Mouse (Mus musculus) liver, adult 2 months (tissue): ENCODE data around the gene Hlcs. TPM values are rescaled to one million over a fixed set of nuclear protein-coding genes. Genes with fewer than 3 reads are reported as not detected.
A peak's percentile ranks its signal among the peaks of the same experiment; 100 is the strongest.

ENCODE experiments used
- DNase-seq: peaks from one replicate; pipeline ENCODE4 v3.0.0-alpha.2; 2011; ENCODE audit warnings: low read depth, low spot score; ENCODE audit errors: extremely low read depth
- H3K27ac ChIP-seq: fragments of 200-500 bp; replicated peaks from 2 replicates; pipeline ENCODE4 v1.5.1; 2012; ENCODE audit warnings: low read depth, mild to moderate bottlenecking, control low read depth, inconsistent platforms, low read length; ENCODE audit not compliant: insufficient read depth
- H3K27me3 ChIP-seq: fragments of 200-500 bp; 2 replicates; pipeline ENCODE4 v1.6.1; 2012; ENCODE audit warnings: mild to moderate bottlenecking, moderate library complexity, low read length, inconsistent platforms; ENCODE audit not compliant: control insufficient read depth, insufficient read depth
- H3K36me3 ChIP-seq: fragments of 200-500 bp; 2 replicates; pipeline ENCODE4 v1.6.1; 2012; ENCODE audit warnings: low read length, inconsistent platforms; ENCODE audit not compliant: control insufficient read depth, insufficient read depth
- H3K4me1 ChIP-seq: fragments of 200-500 bp; 2 replicates; pipeline ENCODE4 v1.6.1; 2011; ENCODE audit warnings: low read length; ENCODE audit not compliant: control insufficient read depth, insufficient read depth
- H3K4me3 ChIP-seq: fragments of 200-500 bp; 2 replicates; pipeline ENCODE4 v1.5.1; 2011; ENCODE audit warnings: low read depth, mild to moderate bottlenecking, control low read depth, low read length, moderate library complexity; ENCODE audit not compliant: insufficient read depth
- H3K79me2 ChIP-seq: fragments of 200-500 bp; 2 replicates; pipeline ENCODE4 v1.6.1; 2012; ENCODE audit warnings: inconsistent platforms, mild to moderate bottlenecking, low read length, moderate library complexity; ENCODE audit not compliant: control insufficient read depth, insufficient read depth
- H3K9ac ChIP-seq: fragments of 200-500 bp; 2 replicates; pipeline ENCODE4 v1.6.1; 2012; ENCODE audit warnings: low read depth, mild to moderate bottlenecking, control low read depth, inconsistent platforms, low read length
- CTCF ChIP-seq: fragments of 200-500 bp; IDR thresholded peaks from 2 replicates; pipeline ENCODE4 v1.5.1; 2011; ENCODE audit warnings: low read depth, low read length, control low read depth
- POLR2A ChIP-seq: fragments of 200-500 bp; IDR thresholded peaks from 2 replicates; pipeline ENCODE4 v1.6.1; 2011; ENCODE audit warnings: low read length, control low read depth; ENCODE audit not compliant: insufficient read depth; ENCODE audit errors: extremely low read depth
- whole genome bisulfite sequencing: fragments of 180-500 bp; shearing (Covaris S2); methylation state at CpG from one replicate; pipeline ENCODE4 v1.1.7; 2018; 5-methylcytosine and 5-hydroxymethylcytosine counted together
- polyA plus RNA-seq: library from polyadenylated mRNA; depleted of rRNA; stranded (reverse); fragments of >200 nt; gene quantifications from 2 replicates; pipeline ENCODE4 v1.2.3, GENCODE M21; 2012
- total RNA-seq: library from RNA; depleted of rRNA; stranded (reverse); fragments of >200 nt; gene quantifications from 2 replicates; pipeline ENCODE4 v1.2.3, GENCODE M21; 2014

Gene Hlcs
- total and polyA plus RNA-seq, 2 experiments = 6.0 to 7.2 TPM

DNA sequence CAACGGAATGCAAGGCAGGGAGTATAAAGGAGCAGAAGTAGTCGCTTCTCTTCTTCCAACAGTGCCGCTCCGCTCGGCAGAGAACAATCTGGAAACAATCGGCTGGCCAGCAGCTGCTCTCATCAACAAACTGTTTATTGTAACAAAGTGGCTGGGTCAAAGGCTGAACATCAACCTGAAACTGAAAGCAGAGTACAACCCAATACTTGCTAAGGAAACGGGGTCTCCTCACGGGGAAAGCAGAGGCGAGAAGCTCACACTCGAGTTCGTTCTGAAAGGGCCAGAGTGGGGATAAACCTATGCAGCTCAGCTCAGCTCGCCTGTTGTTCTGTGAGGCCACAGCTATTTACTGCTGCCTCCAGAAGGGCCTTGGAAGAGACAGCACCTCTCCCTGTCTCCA is 63.2 kb downstream of the Hlcs start:
- Histone ChIP-seq H3K36me3 (no peaks in the 10 kb centered on the region), H3K27me3 (no peaks in the 10 kb centered on the region), H3K4me3 (no peak overlapping the region), H3K9ac (no peak overlapping the region; the same call in 1 of the 2 replicates), H3K4me1 (no peaks in the 10 kb centered on the region), H3K27ac (no peak overlapping the region), H3K79me2 (no peaks in the 10 kb centered on the region)
- no peak for DNase-seq
- 69% methylated on average over 12 of the region's 12 CpGs for WGBS
- no peak for TF ChIP-seq POLR2A
- no peak for TF ChIP-seq CTCF

GRCm38 (mm10) chr16:94249666-94250065 is 63.7 kb downstream of the Hlcs start:
- 90% methylated on average over 10 of the region's 10 CpGs for WGBS
- Histone ChIP-seq H3K4me1 (no peaks in the 10 kb centered on the region), H3K4me3 (no peak overlapping the region), H3K79me2 (no peaks in the 10 kb centered on the region), H3K27me3 (no peaks in the 10 kb centered on the region), H3K27ac (no peak overlapping the region), H3K36me3 (no peaks in the 10 kb centered on the region), H3K9ac (no peak overlapping the region)
- no peak for DNase-seq
- TF ChIP-seq CTCF (no peak), POLR2A (no peak)

GRCm38 (mm10) chr16:94248721-94249120 is 64.7 kb downstream of the Hlcs start:
- no peak for TF ChIP-seq CTCF
- no peak for TF ChIP-seq POLR2A
- Histone ChIP-seq H3K4me3 (no peak overlapping the region), H3K79me2 (no peaks in the 10 kb centered on the region)

GRCm38 (mm10) chr16:94246976-94247375 is 66.4 kb downstream of the Hlcs start:
- 91% methylated on average over 8 of the region's 8 CpGs for WGBS

More at GRCm38 (mm10) chr16:94248721-94249120, 64.7 kb downstream of the Hlcs start:
- WGBS = 91% methylated on average over 15 of the region's 15 CpGs
- Histone ChIP-seq H3K27ac (no peak overlapping the region), H3K36me3 (no peaks in the 10 kb centered on the region), H3K27me3 (no peaks in the 10 kb centered on the region), H3K4me1 (no peaks in the 10 kb centered on the region), H3K9ac (no peak overlapping the region)
- DNase-seq = no peak

DNA sequence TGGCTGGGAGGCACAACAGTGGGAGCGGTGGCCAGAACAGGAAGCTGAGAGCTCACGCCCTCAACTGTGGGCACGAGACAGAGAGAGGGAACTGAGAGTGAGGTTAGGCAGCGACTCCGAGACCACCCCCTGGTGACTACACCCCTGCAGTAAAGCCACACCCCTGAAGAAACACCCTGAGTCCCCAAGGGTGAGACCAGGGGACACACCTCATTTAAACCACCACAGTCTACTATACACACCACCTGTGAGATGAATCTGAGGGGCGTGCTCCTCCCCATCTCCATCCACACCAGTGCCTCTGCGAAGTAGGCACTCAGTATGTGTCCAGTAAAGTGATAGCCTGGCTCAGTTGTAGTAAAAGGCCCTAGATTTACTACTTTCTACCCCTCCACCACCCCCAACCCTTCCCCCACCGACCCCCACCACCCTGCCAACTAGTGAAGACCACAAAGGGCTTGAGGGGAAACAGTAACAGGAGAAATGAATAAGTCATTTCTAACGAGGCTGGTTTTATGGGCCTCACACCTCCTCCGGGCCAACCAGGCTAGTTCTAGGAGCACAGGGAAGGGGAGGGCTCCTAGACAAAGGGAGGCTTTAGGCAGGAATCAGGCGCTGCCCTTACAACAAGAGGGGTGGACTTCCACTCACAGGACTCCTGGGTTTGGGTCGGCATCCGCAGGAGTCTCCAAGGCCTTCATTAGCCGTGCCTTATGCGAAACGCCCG is 67.2 kb downstream of the Hlcs start:
- Histone ChIP-seq H3K36me3 (no peaks in the 10 kb centered on the region), H3K4me3 (no peak overlapping the region), H3K27me3 (no peaks in the 10 kb centered on the region), H3K9ac (no peak overlapping the region), H3K79me2 (no peaks in the 10 kb centered on the region), H3K27ac (no peak overlapping the region), H3K4me1 (no peaks in the 10 kb centered on the region)
- DNase-seq = no peak
- TF ChIP-seq CTCF = no peak
- no peak for TF ChIP-seq POLR2A
- 91% methylated on average over 17 of the region's 17 CpGs for WGBS

More at GRCm38 (mm10) chr16:94246976-94247375, 66.4 kb downstream of the Hlcs start:
- Histone ChIP-seq H3K79me2 (no peaks in the 10 kb centered on the region), H3K27me3 (no peaks in the 10 kb centered on the region), H3K4me3 (no peak overlapping the region), H3K4me1 (no peaks in the 10 kb centered on the region), H3K36me3 (no peaks in the 10 kb centered on the region), H3K9ac (no peak overlapping the region), H3K27ac (no peak overlapping the region)
- no peak for TF ChIP-seq CTCF
- TF ChIP-seq POLR2A = no peak
- no peak for DNase-seq

DNA sequence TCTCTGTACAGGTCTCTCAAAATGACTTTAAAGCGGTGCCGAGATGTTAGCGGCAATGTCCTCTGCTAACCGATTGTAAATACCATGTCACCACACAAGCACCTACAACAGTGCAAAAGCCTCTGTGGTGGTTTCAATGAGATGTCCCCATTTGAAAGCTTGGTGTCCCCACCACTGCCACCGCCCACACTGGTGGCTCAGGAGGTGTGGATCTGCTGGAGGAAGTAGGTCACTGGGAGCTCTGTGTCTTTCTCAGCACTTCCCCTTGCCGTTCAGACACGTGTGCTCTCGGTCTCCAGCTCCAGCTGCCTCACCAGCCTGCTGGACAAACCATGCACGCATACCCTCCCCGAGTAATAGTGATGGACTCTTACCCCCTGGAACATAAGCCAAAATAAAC is 72.2 kb downstream of the Hlcs start:
- peak; percentile 51 for DNase-seq
- 65% methylated on average over 10 of the region's 10 CpGs for WGBS
- H3K27ac ChIP-seq = peak overlapping the region; percentile 14; the same call in 1 of the 2 replicates

More for the DNA sequence above, 72.2 kb downstream of the Hlcs start:
- H3K27me3 ChIP-seq = no peaks in the 10 kb centered on the region
- H3K79me2 ChIP-seq = no peaks in the 10 kb centered on the region
- TF ChIP-seq CTCF = no peak
- TF ChIP-seq POLR2A = no peak
- no peaks in the 10 kb centered on the region for H3K36me3 ChIP-seq
- no peak overlapping the region for H3K4me3 ChIP-seq
- H3K9ac ChIP-seq = no peak overlapping the region
- no peaks in the 10 kb centered on the region for H3K4me1 ChIP-seq
